Mouse (Mus musculus) cerebellum, adult 9-10 months (tissue): Measurements from ENCODE around the gene Ankrd33b.

Source experiments
- DNase-seq: peaks from one replicate; pipeline ENCODE4 v3.0.0; 2022

Gene Ankrd33b

DNA sequence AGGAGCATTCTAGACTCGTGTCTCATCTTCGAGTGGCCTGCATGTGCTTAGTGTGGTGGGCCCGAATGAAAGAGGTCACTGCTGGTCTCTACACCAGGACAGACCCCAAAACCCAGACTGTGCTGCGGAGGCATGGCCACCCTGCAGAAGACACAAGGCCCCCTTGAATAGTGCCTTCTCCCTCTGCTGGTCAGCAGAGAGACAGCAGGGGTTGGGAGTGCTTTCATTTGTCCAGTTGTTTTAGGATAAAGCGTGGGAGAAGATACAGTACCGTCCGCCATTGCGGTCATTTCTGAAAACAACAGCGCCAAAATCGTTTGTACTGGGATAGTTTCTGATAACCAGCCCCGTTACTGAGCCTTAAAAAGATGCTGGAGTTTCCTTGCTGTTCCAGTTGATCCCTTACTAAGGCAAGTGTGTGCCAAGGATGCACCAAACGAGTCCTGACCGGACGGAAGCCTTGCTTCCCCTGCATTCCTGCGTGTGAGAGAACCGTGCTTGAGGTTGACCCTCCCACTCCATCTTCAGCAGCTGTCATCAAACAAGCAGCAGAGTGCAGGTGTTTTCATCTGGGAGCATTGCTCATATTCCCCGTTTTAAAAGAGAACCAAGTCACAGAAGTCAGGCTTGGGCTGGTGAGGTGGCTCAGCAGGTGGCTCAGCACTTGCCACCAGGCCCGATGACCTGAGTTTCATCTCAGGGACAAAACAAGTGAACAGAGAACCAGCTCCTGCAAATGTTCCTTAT, 108.7 kb downstream of the Ankrd33b start:
- no peak for DNase-seq

DNA sequence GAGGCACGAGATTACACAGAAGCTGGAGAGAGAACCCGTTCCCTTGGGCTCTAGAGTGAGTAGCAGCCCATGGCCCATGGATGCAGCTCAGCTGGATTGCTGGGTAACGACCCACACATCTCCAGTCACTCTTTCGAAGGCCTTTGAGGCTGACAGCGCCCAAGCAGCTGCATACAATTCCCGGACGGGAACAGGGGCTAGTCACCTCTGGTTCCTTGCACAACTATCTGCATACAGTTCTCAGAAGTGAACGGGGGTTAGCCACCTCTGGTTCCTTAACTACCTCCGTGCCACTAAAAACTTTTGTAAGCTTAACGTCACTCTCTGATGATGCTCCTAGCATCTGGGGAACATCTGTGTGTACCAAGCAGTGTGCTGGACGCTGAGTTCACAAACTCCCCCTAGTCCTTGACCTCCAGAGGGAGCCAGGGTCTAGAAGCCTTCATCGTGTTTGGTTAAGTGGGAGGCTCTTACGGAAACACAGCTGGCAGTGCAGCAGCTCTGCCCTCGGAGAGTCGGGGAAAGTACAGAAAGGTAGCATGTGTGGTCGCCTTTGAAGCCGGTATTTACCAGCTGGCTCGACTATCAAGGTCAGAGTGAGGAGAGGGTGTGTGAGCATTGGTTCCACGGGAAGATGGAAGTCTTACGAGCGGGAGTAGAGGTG, 109.4 kb downstream of the Ankrd33b start:
- no peak for DNase-seq

DNA sequence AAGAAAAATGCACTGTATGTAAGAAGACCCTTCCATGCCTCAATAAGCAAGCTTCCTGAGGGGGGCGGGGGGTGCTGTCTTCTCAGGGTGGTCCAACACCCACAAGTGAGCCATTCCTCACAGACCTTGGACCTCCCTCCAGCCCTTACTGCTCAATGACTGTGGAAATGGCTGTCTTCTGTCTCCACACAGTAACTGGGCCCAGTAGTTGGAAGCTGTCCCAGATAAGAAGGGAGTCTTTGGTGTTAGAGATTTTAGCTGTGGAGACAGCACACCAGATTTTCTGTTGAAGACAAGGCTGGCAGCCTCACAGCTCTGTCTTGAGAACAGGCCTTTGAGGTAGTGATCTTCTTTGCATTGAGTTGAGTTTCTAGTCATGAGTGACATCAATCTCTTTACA, 110.2 kb downstream of the Ankrd33b start:
- no peak for DNase-seq

DNA sequence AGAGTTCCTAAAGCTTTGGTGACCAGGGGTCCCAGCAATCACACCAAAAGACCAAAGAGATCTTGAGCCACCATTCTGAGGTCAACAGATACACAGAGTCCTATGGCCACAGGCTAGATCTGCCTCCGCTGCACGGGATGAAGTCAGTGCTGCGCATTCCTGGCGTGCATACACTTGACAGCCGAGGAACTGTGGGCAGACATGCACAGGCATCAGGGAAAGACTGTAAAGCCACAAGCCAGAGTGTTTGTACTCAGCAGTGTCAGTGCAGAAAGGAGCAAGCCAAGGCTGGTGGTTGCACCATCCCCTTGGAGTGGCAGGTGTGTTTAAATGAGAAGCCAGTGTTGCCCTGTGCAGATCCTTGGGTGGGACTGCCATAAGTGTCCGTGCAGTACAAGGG, 111.8 kb downstream of the Ankrd33b start:
- no peak for DNase-seq

DNA sequence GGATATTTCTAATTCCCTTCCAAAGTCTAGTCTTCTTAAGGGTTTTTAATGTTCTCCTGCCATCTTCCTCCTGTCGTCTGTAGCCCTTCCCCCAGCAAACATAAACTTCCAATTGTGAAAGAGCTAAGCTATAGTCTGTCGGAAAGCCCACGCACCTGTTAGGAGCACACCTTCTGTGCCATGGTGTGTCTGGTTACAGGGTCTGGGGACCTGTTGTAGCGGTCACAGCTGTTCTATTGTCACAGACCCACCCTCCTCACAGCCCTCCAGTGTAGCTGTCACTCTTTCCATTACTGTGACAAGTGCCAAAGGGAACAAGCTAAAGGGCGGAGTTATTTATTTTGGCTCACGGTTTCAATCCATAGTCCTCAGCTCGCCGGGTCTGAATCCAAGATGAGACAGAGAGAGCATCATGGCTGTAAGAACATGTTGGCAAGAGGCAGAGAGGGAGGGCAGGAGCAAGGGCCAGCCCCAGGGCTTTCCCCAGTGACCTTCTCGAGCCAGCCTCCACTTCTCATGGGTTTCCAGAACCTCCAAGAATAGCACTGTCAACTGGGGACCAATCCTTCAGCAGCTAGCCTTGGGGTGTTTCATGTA, 112.5 kb downstream of the Ankrd33b start:
- no peak for DNase-seq

DNA sequence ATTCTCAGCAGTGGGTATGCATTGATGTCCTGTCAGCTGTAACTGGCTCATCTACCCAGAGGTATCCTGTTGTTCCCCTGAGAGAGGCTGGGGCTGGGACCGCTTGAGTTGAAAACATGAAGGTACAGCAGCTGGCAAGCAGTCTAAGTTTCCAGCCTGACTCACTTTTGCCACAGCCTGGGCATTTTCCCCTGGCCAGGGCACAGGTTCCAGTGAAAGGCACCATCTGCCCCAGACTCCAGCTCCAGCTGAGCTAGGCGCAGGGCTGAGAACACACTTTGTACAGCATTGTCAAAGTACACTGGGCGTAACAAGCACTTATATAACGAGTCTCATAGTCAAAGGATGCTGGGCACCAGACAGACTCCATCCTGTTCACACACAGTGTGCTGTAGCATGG, 113.6 kb downstream of the Ankrd33b start:
- DNase-seq, result no peak

DNA sequence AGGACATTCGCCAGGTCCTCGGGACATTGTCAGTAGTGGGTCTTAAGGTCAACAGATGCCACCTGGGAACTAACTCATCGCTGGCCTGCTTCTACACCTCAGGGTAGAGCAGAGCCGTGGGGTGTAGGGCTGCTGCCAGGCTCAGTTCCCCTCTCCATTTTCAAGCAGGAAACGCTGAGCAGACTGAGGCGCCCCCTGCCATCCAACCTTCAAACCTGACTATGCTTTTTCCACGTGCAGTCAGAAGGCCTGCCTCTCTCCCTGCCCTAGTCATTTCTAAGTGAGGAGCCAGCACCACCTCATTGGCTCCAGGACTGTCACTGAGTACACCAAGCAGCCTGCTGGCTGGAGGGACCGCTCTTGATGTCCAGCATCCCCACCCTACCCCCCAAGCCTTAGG, 114.1 kb downstream of the Ankrd33b start:
- DNase-seq, result no peak

DNA sequence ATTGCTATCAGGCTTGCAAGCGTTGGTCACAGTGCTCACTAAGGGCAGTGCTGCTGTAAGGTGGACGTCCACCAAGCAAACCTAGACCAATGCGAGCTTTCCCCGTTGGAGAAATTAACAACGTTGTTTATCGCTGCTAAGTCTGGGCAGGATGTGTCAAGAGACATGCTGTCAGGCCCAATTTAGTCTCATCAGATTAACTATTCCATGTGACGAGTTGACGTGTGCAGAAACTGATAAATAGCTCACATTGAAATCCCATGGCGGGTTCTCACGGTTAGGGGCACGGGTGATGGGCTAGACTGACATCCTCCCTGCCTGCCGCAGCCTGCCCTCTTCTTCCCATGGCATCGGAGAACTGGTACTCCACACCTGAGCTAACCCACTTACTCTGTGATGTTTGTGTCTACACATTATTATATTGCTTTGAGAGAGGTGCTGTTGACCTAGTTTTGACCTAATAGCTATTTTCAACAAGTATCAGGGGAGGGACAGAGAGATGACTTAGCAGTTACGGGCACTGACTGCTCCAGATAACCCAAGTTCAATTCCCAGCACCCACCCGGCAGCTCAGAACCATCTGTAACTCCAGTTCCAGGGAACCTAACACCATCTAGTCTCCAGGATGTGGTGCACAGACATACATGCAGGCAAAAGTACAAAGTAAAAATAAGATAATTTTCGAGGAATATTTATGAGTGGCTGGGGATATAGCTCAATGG, 114.8 kb downstream of the Ankrd33b start:
- no peak for DNase-seq

DNA sequence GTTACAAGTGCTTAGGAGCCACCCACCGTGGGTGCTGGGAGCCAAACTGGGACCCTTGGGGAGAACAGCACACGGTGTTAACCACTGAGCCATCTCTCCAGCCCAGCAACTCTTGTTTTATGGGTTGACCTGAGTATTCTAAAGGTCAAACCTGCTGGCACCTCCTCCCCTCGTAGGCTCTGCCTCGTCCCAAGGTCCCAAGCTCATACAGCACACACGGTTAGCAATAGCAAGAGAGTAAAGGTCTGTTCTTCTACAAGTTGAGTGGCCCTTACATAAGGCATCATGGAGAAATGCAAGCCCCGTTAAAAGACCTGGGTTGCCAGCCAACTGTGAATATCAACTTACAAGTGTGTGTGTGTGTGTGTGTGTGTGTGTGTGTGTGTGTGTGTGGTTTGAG, 116.3 kb downstream of the Ankrd33b start:
- DNase-seq, result no peak

DNA sequence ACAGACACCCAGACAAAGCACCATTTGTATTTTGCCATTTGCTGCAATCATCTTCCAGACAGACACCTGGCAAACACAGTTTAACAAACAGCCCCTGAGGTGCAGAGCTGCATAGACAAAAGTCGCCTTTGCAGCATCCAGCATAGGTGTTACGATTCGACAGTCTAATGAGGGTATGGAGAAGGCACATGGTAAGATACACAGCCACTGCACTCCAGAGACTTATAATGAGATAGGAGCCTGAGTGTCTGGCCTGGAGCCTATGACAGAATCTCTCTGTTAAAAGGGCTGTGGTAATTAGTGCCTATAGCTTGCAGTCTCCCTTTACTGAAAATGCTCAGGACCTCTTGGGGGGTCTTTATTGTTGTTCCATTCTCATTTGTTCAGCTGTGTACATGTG, 116.8 kb downstream of the Ankrd33b start:
- no peak for DNase-seq

DNA sequence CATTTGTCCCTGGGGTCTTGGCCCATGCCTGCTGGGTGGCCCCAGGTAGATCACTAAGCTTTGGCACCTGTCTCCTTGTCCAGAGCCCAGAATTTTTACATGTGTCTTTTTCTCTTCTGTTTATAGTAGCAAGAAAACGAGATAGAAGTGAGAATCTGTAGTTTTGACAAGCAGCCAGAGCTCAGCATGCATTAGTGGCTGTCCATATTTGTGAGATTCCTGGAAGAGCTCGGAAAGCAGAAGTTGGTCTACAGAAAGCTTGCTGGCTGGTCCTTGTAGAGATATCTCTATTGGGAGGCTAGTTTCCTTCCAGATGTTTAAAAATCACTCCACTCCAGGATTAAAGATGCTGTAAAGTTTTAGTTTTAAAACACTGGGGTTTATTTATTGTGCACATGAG, 117.5 kb downstream of the Ankrd33b start:
- DNase-seq, result no peak

DNA sequence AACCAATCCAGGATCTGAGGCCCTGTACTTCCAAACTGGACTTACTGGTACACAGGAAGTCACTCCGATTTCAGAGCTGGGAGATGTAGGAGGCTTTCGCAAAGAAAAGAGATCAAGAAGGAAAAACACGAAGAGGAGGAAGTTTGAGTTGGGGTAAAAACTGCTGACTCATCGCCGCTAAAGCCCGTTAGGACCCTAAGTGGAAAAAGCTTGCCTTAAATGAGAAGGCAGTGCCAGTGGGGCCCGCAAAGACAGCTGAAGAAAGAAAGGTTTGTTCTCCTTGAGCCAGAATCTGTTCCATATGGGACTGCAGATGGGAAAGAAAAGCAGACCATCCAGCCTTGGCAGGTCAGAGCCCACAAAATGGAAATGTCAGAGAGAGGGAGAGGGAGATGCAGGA, 118.6 kb downstream of the Ankrd33b start:
- DNase-seq, result no peak

DNA sequence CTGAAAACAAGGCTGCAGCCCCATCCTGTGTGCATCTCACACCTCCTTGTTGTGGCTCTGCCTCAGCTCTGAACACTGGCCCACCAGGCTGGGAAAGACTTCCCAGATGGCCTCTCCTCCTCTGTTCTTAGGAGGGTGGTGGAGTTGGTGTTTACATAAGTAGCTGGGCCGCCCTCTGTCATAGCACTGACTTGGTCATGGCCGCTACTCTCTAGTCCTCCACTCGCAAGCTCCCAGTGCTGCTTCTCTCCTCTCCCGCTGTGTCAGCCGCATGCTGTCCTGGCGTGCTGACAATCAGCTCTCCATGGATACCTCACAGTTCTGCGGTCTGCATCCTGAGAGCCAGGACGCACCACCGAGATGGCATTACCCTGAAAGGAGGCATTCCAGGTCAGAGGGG, 120.5 kb downstream of the Ankrd33b start:
- peak; percentile 69 for DNase-seq

DNA sequence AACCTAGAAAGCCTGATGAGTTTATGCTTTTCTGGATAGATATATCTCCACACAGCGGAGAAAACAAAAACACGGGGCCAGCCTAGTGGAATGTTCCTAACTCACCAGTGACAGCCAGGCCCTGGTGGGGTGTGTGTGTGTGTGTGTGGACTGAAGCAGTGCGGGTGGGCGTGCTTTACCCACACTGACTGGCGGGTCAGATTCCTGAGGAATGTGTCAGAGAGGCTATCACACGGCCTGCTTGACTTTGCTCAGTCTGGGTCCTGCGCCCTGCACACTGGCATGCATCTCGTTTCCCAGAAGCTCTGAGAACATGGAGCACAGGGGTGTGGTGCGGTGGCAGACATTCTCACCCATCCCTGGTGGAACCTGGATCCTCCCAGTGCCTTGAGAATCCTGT, 121.6 kb downstream of the Ankrd33b start:
- DNase-seq, result no peak

DNA sequence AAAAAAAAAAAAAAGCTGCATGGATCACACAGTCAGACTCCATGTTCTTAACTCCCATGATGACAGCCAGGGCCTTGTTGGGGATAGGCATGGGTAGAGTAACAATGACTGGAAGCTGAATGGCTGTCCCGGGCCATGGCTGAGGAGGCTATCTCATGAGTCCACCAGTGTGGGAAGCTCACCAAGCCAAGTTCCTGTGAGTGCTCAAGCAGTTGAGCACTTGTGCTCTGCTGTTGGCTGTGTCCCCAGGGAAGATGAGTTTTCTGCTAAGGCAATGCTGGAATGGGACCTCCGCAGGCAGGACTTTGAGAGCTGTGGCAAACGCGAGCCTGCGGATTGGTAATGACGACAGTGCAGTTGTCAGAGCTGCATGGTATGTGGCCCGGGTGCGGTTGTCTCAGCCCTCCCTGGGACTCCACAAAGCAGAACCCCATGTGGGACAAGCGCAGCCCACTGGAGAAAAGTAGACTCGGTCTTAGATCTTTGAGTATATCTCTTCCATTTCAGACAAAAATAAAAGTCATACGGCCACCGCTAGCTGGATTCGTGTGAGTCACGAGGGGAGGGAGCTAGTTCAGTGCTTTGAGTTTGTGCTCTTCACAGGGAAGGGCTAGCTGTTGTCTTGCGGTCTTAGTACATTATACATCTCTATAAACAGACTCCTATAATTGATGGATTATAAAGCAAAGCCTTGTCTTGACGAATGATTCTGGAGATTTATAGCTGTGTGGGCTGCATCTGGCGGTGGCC, 122.7 kb downstream of the Ankrd33b start:
- DNase-seq, result no peak

DNA sequence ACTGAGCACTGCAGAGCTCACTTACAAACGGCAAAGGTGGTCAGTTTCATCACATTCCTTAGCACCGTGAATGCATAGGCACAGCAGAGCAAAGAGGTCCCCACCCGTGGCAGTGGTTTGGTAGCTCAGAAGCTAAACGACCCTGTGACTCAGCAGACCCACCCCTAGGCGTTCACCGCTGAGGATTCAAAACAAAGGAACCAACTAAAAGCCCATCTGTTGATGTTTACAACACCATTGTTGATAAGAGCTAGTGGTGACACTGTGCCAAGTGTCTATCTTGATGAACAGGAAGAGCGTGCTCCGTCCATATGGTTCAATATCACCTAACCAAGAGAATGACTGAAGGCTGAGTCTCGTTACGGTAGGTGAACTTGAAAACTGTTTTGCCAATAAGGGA, 124.3 kb downstream of the Ankrd33b start:
- no peak for DNase-seq
